Mouse (Mus musculus): ENCODE measurements around the gene Top2b.

DNA sequence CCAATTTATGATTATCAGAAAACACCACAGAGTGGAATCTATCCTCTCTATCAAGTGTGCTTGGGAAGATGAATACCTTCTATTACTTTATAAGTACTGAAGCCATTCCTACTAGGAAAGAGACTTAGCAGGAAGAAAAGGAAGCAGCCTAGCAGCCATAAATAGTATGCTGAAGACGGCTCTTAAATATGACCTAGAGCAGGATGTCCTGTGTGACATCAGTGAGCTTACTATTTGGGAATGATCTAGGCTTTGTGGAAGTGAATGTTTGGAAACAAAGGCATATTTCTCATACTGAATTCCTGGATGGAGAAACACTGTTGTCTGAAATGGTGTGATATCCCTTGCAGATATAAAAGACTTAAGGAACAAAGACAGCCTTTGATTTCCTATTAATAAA is 48.3 kb upstream of the Top2b start:
- TF ChIP-seq CTCF (IDR thresholded peaks at IDR 0.05; ENCODE audit: control insufficient read depth, insufficient read depth, insufficient read length) (no peak), FOSL1 (IDR thresholded peaks at IDR 0.05; ENCODE audit: insufficient read depth, low read length, poor library complexity, severe bottlenecking) (no peak), USF1 (IDR thresholded peaks at IDR 0.05; ENCODE audit: low read depth) (no peak), MYOD1 (IDR thresholded peaks at IDR 0.05; ENCODE audit: control insufficient read depth, insufficient read length, low read depth) (no peak), CEBPB (IDR thresholded peaks at IDR 0.05; ENCODE audit: low read depth) (no peak)
